Mouse (Mus musculus) naive thymus-derived CD4-positive, alpha-beta T cell, adult 2 months (primary cell): ENCODE measurements around the gene Ntng2.

ENCODE experiments used
- DNase-seq: peaks from one replicate; pipeline ENCODE4 v3.0.0-alpha.2; 2011; ENCODE audit warnings: low read depth

The Ntng2 gene

DNA sequence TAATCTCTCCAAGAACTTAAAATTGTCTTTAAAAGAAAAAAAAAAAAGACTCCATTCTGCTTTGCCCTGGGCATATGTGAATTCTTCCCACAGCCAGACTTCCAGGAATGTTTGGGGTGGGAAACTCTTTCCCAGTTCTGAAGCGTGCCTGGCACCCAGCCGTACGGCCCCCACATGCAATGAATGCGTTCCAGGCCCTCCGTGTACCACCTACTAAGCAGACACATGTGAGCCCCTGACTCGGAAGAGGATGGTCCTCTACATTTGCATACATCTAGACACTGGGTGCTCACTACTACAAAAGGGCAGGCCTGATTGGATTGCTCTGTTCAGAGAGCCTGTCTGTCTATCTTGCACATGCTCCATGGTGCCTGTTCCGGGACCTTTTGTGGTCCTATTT is 17.0 kb downstream of the Ntng2 start:
- no peak for DNase-seq

DNA sequence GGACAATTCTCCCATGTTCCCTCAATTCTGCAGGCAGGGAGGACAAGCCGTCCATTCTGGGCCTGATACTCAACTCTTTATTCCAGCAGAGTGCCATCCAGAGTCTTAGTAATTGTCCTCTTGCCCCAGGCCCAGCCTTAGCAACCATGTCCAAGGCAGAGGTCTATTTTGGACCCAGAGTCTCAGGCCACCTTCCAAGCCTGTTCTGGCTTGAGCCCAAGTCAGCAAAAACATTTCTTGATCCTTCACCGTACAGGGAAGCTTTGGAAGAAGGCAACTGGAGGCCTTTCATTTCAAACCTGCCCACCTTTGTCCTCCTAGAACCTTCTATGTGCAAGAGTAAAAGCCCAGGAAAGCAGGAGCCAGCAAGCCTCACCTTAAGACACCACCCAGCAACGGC is 17.8 kb downstream of the Ntng2 start:
- no peak for DNase-seq

DNA sequence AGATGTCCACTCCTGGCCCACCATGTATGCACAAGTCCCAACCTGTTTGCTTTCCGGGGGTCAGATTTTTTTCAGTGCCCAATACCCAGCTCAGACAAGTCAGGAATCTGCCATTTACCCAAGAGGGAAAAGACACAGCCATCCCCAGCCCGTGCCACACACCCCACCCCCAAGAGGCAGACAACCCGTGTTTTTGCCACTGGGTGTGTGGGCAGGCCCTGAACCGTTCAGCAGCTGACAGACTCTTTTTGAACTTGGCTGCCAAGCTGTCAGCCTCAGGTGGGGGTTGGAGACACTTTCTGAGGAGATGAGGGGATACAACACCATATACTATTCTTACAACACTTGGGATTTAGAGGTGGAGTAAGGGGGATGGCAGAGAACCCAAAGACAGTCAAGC is 18.8 kb downstream of the Ntng2 start:
- no peak for DNase-seq

DNA sequence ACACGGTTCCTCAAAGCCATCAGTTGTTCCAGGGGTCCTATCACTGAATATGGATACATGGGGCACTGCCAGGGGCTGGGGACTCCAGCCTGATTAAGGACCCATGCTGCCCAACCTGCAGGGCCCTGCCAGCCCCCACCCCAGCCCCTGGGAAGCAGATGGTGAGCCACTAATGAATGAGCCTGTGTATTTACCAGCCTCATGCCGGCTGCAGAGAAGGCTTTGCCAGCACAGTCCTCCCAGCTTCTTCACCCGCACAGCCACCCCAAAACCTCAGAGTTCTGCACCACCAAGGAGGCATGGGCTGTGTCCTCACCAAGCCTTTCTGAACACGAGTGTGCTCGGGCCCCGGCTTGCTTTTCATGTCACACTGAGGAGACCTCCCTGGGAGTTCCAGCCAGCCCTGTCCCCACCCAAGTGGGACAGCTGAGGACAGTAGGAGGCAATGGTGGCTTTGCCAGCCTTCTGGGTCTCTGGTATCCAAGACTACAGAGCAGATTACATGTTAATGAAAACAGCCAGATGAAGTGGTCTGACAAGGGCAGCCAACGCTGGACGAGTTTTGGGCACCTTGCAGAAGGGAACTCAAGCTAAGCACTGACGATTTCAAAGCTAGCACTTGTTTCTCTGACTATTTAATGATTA is 22.5 kb downstream of the Ntng2 start:
- no peak for DNase-seq

DNA sequence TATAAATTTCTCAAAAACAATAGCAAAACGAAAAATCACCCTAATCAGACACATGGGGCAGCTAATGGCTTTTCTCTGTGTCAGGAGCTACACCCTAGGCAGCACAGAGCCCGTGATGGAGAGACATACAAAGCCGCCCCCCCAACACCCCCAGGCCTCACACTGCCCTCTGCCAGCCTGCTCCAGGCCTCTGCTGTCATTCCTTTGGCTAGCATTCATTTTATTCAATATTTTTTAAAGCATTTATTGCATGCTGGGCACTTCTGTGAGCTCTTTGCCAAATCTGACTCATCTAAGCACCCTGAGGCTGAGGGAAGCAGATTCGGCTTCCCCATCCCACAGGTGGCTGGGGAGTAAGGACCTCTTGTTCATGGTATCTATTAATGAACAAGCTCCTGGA is 26.1 kb downstream of the Ntng2 start:
- no peak for DNase-seq

DNA sequence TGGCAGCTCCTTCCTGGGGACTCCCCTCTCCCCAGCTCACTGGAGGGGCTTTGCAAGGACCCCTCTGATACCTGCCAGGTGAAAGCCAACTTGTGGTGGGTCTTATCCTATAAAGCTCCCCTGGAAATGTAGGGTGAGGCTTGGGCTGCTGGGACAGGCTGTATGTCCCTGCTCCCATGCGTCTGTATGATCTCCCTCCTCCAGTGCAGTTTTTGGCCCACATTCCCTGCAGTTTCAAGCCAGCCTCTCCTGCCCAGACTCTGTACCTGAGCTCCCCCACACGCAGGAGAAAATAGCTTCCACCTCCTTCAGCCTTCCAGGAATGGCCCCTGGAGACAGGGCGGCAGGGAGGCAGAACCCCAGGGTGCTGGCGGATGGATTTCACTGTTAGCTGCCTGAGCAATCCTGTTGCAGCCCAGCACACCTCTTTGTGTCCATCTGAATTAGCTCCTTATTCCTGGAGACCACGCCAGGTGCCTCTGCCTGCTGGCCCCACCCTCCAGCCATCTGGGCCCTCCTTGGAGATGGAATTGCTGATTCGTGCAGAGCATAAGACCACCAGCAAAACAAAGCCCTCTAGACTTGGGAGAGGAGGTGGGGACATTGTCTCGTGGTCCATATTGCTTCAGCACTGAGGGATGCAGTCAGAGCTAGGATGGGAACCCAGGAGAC is 29.1 kb downstream of the Ntng2 start:
- DNase-seq, result no peak

DNA sequence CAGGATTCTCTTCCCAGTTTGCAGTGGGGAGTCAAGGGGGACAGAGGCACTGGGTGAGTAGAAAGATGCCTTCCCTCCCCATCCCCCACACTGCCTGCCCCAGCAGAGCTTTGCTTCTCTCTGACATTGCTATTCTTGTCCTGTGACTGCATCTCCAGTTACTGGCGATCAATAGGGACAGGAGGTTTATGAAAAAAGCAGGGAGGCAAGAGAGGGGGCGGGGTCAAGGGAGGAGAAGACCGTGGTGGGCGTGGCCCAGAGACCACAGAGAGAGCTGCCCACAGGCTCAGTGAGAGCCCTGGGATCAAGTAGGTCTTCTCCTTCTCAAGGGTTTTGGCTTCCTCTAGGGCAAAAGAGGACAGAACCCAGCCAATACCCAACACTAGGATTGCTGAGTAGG is 30.5 kb downstream of the Ntng2 start:
- no peak for DNase-seq

DNA sequence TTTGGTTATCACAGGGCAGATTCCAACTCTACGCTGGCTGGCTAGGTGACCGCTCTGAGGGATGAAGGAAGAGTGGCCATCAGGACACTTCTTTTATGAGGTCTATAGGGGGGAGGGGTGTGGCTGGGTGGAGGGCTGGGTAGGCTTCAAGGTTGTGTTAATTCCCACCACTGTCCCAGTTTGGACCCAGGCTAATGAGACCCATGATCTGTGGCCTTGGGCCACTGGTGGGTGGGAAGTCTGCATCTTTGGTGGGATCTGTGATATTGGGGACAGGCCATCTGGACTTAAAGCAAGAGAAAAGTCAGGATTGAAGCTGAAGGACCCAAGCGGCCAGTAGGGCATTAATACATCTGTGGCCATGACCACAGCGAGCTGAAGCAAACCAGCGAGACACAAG is 34.0 kb downstream of the Ntng2 start:
- no peak for DNase-seq

DNA sequence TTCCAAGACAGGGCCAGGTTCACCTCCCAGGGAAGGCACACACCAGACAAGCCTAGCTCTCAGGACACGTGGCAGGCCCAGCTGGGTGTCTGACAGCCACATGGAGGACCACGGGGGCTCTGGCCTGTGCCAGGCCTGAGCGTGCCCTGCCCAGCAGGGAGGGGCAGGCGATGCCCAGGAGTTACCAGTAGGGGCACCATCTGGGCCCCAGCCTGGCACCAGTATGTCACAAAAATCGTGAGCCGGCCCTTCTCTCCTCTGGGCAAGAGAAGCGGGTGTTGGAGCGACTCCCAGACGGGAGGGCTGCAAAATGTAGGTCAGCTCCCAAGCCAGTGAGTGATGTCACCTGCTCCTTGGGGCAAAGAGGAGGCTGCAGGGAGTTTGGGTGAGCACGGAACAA is 34.9 kb downstream of the Ntng2 start:
- no peak for DNase-seq

DNA sequence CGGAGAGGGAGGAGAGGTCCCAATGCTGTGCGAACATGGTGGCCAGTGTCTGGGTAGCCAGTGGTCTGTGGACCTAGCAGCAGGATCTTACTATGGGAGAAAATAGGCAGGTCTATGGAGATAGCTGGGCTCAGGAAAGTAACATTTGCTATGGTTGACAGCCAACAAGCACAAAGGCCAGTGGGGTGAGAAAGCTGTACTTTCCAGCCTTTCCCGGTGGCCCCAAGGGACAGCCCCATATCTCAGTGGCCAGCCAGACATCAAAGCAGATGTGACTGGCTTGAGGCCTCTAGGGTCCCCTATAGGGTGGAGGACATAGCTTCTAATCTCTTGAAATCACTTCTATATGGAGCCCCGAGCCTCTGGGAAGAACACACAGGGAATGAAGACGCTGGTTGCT is 35.8 kb downstream of the Ntng2 start:
- DNase-seq, result no peak

DNA sequence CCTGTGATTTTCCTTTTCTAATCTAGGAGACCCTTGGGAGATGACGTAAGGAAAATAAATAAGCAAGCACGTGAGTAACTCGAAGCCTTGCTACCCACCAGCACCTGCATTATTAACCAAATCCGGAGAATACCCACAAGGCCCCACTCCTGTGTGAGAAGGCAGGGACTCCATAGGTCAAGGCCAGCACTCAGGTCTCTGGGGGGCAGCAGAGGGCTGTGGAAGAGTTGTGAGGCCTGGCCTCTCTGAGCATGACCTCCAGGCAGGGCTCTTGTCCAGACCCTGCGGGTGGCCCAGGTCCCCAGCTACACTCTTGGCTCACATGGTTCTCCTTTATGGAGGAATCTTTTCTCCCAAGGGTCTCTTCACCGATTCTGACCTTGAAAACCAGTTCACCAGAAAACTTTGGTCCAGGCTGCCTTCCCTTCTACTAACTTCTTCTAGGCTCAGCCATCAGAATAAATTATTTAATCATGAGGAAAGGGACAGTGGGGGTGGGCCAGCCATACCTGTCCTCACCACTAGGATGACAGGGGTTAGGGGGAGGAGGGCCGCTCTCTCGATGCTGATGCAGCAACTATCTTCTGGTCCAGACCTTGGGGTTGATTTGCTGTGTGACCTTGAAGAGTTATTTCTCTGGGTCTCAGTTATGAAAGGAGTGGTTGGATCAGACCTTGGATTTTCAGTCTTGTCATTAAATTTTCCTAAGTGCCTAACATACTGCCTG is 36.4 kb downstream of the Ntng2 start:
- DNase-seq, result no peak

DNA sequence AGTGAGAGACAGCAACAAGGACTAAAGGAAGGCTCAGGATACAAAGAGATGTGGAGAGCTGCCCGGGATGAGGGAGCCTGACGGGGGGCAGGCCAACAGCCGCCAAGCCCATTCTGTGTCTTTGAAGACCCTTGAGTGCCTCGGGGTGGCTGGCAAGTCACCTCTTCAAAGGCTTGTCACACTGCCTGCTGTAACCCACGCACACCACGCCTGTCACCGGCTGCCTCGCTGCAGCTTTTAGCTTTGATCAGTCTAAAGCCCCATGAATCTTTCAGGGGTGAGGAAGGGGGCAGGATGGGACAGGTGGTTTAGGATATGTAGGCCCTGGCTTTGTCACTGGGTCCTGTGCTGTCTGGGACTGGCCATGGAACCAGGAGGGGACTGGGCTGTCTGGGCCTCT is 46.6 kb downstream of the Ntng2 start:
- DNase-seq, result no peak

DNA sequence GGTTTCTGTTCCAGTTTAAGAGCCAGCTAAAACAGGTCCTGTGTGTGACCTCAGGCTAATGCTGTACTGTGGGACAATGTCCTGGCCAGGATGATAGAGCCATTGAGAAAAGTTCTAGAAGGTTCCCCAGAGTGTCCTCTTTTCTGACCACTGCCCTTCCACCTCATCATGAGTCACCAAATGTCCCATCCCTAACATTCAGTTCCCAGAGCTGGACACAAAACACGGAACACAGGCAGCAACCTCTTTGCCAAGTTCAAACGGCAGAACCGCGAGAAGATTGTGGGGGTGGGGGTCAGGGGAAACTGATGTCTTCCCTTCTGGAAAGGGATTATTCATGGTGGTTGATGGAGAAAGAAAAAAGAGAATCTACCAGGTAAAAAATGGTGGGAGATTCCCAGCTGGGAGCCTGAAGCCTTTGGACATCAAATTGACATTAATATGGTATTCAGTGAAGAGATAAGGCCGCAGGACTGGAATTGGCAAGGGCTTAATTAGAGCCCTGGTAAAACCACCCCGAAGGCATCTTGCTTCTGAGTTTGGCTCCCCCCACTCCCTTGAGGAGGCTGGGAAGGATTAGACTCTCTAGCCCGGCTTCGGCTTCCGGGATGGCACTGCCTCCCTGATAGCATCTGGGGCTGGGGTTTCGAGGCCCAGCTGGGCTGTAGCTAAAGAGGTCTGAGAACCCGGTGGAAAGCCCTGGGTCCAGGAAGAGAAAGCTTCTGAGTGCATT is 51.4 kb downstream of the Ntng2 start:
- no peak for DNase-seq

DNA sequence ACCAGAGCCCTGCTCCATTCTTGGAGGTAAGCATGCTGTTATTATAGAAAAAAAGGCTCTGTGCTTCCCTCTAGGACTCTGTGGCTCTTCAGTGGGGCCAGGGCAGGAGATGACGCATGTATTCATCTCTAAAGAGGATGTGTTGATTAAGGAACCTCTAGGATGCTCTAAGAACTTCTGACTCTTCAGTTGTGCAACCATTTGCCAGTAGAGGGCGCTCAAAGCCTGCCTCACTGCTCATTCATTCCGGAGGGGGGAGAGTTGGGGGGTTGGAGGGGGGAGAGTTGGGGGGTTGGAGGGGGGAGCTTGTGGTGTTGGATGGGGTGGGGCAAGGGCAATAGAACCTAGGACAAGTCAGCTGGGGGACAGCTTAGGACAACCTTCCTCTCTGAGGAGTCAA is 52.9 kb downstream of the Ntng2 start:
- DNase-seq, result peak; percentile 78

DNA sequence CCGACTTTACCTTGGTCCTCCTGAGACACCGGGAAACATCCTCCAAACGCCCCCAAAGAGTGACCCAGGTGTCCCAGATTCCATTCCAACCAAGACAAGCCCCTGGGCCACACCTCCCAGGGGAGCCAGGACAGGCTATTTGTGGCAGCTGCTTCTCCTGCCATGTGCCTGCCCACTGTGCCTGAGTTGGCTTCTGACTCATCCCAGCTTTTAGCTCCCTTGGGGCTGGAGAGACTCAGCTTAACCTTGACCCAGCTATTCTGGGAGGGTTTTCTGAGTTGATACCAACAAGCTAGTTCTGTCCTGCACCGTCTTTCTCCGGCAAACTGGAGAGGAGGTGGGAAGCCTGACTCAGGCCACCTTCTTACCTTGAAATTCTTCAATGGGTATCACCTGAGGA is 54.4 kb downstream of the Ntng2 start:
- DNase-seq, result no peak

DNA sequence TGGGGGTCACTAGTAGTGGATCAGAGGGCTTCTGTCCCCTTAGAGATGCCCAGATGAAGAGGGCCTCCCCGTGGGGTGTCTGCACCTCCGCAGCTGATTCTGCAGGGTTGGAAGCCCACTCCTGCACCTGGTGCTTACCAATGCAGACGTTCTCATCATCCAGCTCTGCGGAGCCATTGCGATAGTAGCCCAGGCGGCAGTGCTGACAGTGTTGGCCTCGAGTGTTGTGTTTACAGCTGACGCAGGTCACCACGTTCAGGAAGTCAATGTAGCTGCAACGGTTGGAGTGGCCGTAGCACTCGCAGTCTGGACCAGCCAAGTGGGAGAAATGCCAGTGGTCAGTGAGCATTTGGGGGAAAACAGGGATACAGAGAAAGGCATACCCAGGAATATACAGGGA is 56.0 kb downstream of the Ntng2 start:
- DNase-seq, result no peak

DNA sequence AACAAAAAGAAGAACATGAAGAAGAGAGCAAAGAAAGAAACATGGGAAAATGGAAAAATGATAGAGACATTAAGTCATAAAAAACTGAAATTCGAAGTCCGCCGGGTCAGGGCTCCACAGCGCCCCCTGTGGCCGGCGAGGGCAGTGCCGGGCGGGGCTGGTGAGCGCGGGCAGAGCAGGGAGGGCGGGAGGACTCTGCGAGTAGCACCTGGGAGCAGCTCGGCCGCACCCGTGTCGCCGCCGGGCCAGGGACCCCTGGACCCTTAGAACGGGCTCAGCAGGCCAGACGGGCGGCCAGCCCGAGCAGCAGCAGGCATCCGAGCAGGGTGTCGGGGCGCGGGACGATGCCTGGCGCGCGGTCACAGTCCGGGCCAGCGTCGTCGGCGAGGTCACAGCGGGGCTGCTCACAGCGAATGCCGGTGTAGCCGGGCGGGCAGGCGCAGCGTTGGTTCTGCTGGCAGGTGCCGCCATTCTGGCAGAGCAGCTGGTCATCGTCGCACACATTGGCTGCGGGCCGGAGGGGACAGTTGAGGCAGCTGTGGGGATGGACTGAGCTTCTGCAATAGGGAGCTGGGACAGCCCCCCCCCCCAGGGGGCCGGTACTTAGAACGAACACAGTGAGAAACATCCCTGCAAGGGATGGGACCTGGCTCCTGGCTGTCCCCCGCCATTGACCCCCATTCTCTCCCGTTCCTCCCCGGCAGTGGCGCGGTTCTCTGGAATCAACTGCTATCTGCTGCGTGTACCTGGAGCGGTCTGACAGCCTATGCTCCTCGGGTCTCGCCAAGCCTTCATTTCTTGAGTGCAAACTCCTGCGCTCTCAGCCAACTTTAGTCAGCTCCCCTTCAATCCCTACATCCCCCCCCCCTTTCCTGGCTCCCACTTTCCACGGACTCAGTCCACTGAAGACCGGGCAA is 58.0 kb downstream of the Ntng2 start:
- peak; percentile 85 for DNase-seq

DNA sequence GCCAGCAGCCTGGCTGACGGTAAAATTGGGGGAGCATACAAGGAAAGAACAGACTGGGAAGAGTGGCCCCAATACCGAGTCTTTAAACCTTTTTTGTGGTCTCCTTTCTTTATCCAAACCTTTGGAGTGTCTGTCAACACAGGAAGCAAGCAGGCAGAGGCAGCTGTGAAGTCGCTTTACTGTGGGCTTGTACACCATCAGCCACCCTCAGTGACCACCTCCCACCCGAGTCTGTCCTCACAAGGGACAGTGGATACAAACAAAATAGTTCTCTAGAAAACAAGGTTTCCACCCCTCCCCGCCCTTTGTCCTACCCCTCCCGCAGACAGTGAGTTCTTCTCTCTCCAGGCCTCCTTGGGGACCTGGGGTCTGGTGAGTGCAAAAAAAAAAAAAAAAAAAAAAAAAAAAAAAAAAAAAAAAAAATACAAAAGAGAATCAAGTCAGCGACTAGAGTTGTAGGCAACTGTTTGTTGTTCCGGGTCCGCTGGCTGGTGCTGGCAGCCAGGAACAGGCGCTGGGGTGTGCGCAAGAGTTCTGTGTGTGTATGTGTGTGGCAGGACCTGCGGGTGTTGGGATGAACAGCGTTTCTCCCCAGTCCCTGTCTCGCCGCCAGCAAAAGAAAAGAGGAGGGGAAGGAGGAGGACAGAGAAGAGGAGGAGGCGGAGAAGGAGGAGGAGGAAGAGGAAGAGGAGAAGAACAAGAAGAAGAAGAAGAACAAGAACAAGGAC is 58.8 kb downstream of the Ntng2 start:
- DNase-seq, result no peak

DNA sequence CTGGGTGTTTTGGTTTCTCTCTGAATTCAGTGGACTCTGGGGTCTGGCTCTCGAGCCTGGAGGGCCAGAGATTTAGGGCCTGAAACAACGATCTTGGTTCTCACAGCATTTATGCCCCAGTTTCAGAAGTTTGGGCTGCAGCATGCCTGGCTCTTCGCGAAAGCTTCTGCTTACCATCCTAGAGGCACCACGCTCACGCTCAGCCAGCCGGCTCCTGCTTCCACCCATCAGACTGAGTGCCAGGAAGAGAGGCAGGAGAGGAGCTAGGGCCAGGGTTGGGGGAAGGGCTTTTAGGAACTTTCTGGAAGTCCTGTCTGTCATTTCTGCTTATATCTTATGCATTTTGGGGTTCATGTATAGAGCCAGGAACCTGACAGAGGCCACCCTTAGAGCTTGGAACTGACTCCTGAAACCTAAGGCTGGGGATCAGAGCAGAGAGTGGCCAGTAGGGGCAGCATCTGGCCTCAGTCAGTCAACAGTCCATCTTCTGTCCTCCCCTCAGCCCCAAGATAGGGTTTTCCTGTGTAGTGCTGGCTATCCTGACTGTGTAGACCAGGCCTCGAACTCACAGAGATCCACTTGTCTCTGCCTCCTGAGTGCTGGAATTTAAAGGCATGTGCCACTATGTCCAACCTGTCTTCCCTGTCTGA is 60.1 kb downstream of the Ntng2 start:
- DNase-seq, result no peak
